ENCODE assay signal across 8 mouse cellular contexts in the genomic region with DNA sequence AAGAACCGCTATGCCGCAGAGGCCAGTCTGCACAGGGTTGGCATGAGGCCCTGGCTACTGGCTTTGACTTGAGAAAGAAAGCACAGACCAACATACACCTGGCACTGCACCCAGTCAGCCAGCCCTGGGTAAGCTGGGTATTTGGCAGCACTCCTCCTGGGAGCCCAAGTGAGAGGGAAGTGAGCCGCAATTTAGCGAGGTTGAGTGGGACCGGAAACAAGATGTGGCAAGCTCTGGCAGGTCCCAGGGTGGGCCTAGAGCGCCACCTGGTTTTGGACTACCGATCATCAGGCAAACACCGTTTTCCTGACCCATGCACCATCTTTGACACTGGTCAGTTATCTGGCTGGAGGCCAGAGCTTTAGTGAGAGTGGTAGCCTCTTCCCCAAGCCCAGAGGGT. TPM values are rescaled to one million over a fixed set of nuclear protein-coding genes. Genes with fewer than 3 reads are reported as not detected.
DNase-seq lines count a peak whose midpoint lies in the region; ATAC-seq and TF ChIP-seq lines count a peak whose summit lies in the region.

No protein-coding gene starts in this region.

- WGBS in intestine, postnatal 0 days: 17% methylated on average over 8 of the region's 8 CpGs
- 47% methylated on average over 8 of the region's 8 CpGs for WGBS in limb, embryonic 14.5 days
- WGBS in midbrain, embryonic 14.5 days: 28% methylated on average over 8 of the region's 8 CpGs

- TF ChIP-seq CTCF in testis, adult 2 months (IDR thresholded peaks at IDR 0.05; ENCODE audit: control insufficient read depth, insufficient read depth, insufficient replicate concordance, low read depth, low read length): peak; percentile 70; the same call in 1 of the 2 replicates
- TF ChIP-seq CTCF in intestine, postnatal 0 days (IDR thresholded peaks at IDR 0.05; ENCODE audit: low read depth): peak; percentile 94

- H3K9ac ChIP-seq in intestine, postnatal 0 days (ENCODE audit: low read depth, low read length): no peak overlapping the region
- no peak overlapping the region for H3K9ac ChIP-seq in limb, embryonic 14.5 days (ENCODE audit: low read depth, low read length, severe bottlenecking)
- no peak overlapping the region for H3K9ac ChIP-seq in midbrain, embryonic 14.5 days (replicated peaks; ENCODE audit: low read length)

- TF ChIP-seq POLR2A in testis, adult 2 months (IDR thresholded peaks at IDR 0.05; ENCODE audit: control insufficient read depth, low read depth, low read length): no peak
- TF ChIP-seq POLR2A in limb, embryonic 14.5 days (IDR thresholded peaks at IDR 0.05; ENCODE audit: borderline replicate concordance, extremely low read depth, insufficient read depth, insufficient read length): no peak

- no peak for DNase-seq in testis, postnatal 14 days (ENCODE audit: low spot score)
- DNase-seq in limb, embryonic 14.5 days (ENCODE audit: low spot score): peak; percentile 54
- DNase-seq in midbrain, embryonic 14.5 days: peak; percentile 54
- DNase-seq in spleen, postnatal 14 days (ENCODE audit: low spot score in 2 of 2): peak; percentile 46 to 61

- peak overlapping the region; percentile 45; the same call in 1 of the 2 replicates for H3K4me2 ChIP-seq in intestine, postnatal 0 days (replicated peaks; ENCODE audit: low read depth)
- no peak overlapping the region for H3K4me2 ChIP-seq in limb, embryonic 14.5 days (replicated peaks; ENCODE audit: low read depth, low read length, severe bottlenecking)
- no peak overlapping the region for H3K4me2 ChIP-seq in midbrain, embryonic 14.5 days (ENCODE audit: low read length)

- H3K4me1 ChIP-seq in testis, adult 2 months (ENCODE audit: control insufficient read depth, insufficient read depth, low read length): peaks cover 2% of the 10 kb centered on the region; the same call in 1 of the 2 replicates
- peaks cover 6% of the 10 kb centered on the region; the same call in 1 of the 2 replicates for H3K4me1 ChIP-seq in intestine, postnatal 0 days (replicated peaks; ENCODE audit: control insufficient read depth, insufficient read depth, low read length)
- 0 out of 2 replicates have a peak, but pooled peaks cover 2% of the 10 kb centered on the region for H3K4me1 ChIP-seq in limb, embryonic 14.5 days (ENCODE audit: control insufficient read depth, insufficient read depth, low read length)
- no peaks in the 10 kb centered on the region for H3K4me1 ChIP-seq in midbrain, embryonic 14.5 days (ENCODE audit: control insufficient read depth, insufficient read depth, low read length)

- H3K9me3 ChIP-seq in intestine, postnatal 0 days (ENCODE audit: control insufficient read depth): no peaks in the 10 kb centered on the region
- no peaks in the 10 kb centered on the region for H3K9me3 ChIP-seq in limb, embryonic 14.5 days (ENCODE audit: control insufficient read depth, low read length)
- H3K9me3 ChIP-seq in midbrain, embryonic 14.5 days (ENCODE audit: control insufficient read depth, low read length): no peaks in the 10 kb centered on the region

- H3K27ac ChIP-seq in testis, adult 2 months (ENCODE audit: control insufficient read depth, insufficient read depth, low read depth, low read length): no peak overlapping the region
- no peak overlapping the region for H3K27ac ChIP-seq in intestine, postnatal 0 days (ENCODE audit: low read depth, low read length)
- no peak overlapping the region for H3K27ac ChIP-seq in limb, embryonic 14.5 days (replicated peaks; ENCODE audit: low read depth, low read length)
- no peak overlapping the region for H3K27ac ChIP-seq in midbrain, embryonic 14.5 days (replicated peaks; ENCODE audit: low read depth, low read length)

- no peaks in the 10 kb centered on the region for H3K27me3 ChIP-seq in testis, adult 2 months (ENCODE audit: control insufficient read depth, insufficient read depth, low read length)
- no peaks in the 10 kb centered on the region for H3K27me3 ChIP-seq in intestine, postnatal 0 days (replicated peaks; ENCODE audit: control insufficient read depth, insufficient read depth, low read length)
- H3K27me3 ChIP-seq in limb, embryonic 14.5 days (ENCODE audit: control insufficient read depth, insufficient read depth, low read length): no peaks in the 10 kb centered on the region
- H3K27me3 ChIP-seq in midbrain, embryonic 14.5 days (ENCODE audit: control insufficient read depth, insufficient read depth, low read length): no peaks in the 10 kb centered on the region

- peak; percentile 87 for ATAC-seq in common myeloid progenitor, adult 5-6 weeks (replicated peaks; ENCODE audit: low read depth, poor library complexity, severe bottlenecking)
- ATAC-seq in granulocyte monocyte progenitor cell, adult 5-6 weeks (replicated peaks; ENCODE audit: poor library complexity, severe bottlenecking): peak; percentile 79
- peak; percentile 50 for ATAC-seq in intestine, postnatal 0 days
- no peak; the same call in 1 of the 2 replicates for ATAC-seq in limb, embryonic 14.5 days (ENCODE audit: low FRiP score, low read depth)
- ATAC-seq in midbrain, embryonic 14.5 days (ENCODE audit: low FRiP score, low TSS enrichment): no peak; the same call in 1 of the 2 replicates

- peak overlapping the region; percentile 22 for H3K4me3 ChIP-seq in testis, adult 2 months (ENCODE audit: control insufficient read depth, low read depth, low read length)
- no peak overlapping the region for H3K4me3 ChIP-seq in intestine, postnatal 0 days (ENCODE audit: low read depth, low read length)
- no peak overlapping the region for H3K4me3 ChIP-seq in limb, embryonic 14.5 days (replicated peaks; ENCODE audit: low read length)
- no peak overlapping the region for H3K4me3 ChIP-seq in midbrain, embryonic 14.5 days (replicated peaks; ENCODE audit: low read depth, low read length)

- H3K36me3 ChIP-seq in testis, adult 2 months (ENCODE audit: control insufficient read depth, insufficient read depth, low read length): no peaks in the 10 kb centered on the region
- no peaks in the 10 kb centered on the region for H3K36me3 ChIP-seq in intestine, postnatal 0 days (ENCODE audit: control insufficient read depth, insufficient read depth)
- no peaks in the 10 kb centered on the region for H3K36me3 ChIP-seq in limb, embryonic 14.5 days (ENCODE audit: control insufficient read depth, insufficient read depth, low read length)
- no peaks in the 10 kb centered on the region for H3K36me3 ChIP-seq in midbrain, embryonic 14.5 days (ENCODE audit: control insufficient read depth, insufficient read depth, low read length)

RNA-seq across cellular contexts. Expression of a gene that starts 38.7 kb away (rescaled TPM):
- 11.2 and 14.2 TPM in 2 replicates for polyA plus RNA-seq in testis, adult 2 months (2012; rRNA removed)
- total RNA-seq in common myeloid progenitor, adult 5-6 weeks (2017): 187 and 212 TPM in 2 replicates
- total RNA-seq in granulocyte monocyte progenitor cell, adult 5-6 weeks (2014; fragmentation: Nextera tagmentation): 132 and 145 TPM in 2 replicates
- total RNA-seq in granulocyte monocyte progenitor cell, adult 5-6 weeks (2017): 245 and 274 TPM in 2 replicates
- 34.4 and 37.7 TPM in 2 replicates for polyA plus RNA-seq in intestine, postnatal 0 days (2015; fragmentation: Nextera tagmentation; extraction: Ambion mirVana)
- 45.0 and 52.8 TPM in 2 replicates for polyA plus RNA-seq in limb, embryonic 14.5 days (2012; rRNA removed)
- 112 and 115 TPM in 2 replicates for polyA plus RNA-seq in limb, embryonic 14.5 days (2014; fragmentation: Nextera tagmentation; extraction: Ambion mirVana)
- 28.1 and 43.3 TPM in 2 replicates for polyA plus RNA-seq in midbrain, embryonic 14.5 days (2014; fragmentation: Nextera tagmentation; extraction: Ambion mirVana)

Comparison
In these comparisons a context has a peak if more than half of its experiments do, and no peak if none do; other contexts are left out.
1. ATAC-seq: peak in common myeloid progenitor, adult 5-6 weeks (single experiment), granulocyte monocyte progenitor cell, adult 5-6 weeks (single experiment) and intestine, postnatal 0 days (single experiment); none in limb, embryonic 14.5 days (single experiment) and midbrain, embryonic 14.5 days (single experiment).